Mouse (Mus musculus) midbrain, embryonic 10.5 days (tissue): Measurements from ENCODE around the gene Afdn. TPM values are rescaled to one million over a fixed set of nuclear protein-coding genes. Genes with fewer than 3 reads are reported as not detected.
"Not testable (repeated sequence)": the region's sequence is repeated elsewhere in the genome, so short reads cannot be mapped to it uniquely, and the experiment has no call there.

Experiments used
- DNase-seq: peaks from one replicate; pipeline ENCODE4 v3.0.0-alpha.2; 2017; ENCODE audit warnings: low spot score
- H3K27ac ChIP-seq: fragments of 300-500 bp; sonication (generic); replicated peaks from 2 replicates; pipeline ENCODE4 v1.5.1; 2016; ENCODE audit warnings: mild to moderate bottlenecking
- H3K27me3 ChIP-seq: fragments of 300-500 bp; sonication (generic); 2 replicates; pipeline ENCODE4 v1.6.1; 2016; ENCODE audit warnings: low read depth, mild to moderate bottlenecking; ENCODE audit not compliant: poor library complexity, severe bottlenecking
- H3K36me3 ChIP-seq: fragments of 300-500 bp; sonication (generic); 2 replicates; pipeline ENCODE4 v1.6.1; 2016; ENCODE audit warnings: mild to moderate bottlenecking, moderate library complexity
- H3K4me1 ChIP-seq: fragments of 300-500 bp; sonication (generic); 2 replicates; pipeline ENCODE4 v1.6.1; 2016
- H3K4me3 ChIP-seq: fragments of 300-500 bp; sonication (generic); 2 replicates; pipeline ENCODE4 v1.5.1; 2016; ENCODE audit warnings: mild to moderate bottlenecking, moderate library complexity
- H3K9me3 ChIP-seq: fragments of 300-500 bp; sonication (generic); replicated peaks from 2 replicates; pipeline ENCODE4 v1.6.1; 2016; ENCODE audit warnings: mild to moderate bottlenecking
- WGBS: fragments of 180-500 bp; shearing (Covaris S2); methylation state at CpG from one replicate; pipeline ENCODE4 v1.1.7; 2016; 5-methylcytosine and 5-hydroxymethylcytosine counted together
- polyA plus RNA-seq: library from polyadenylated mRNA; unstranded; fragments of >200 nt; fragmentation: Nextera tagmentation; extraction: Ambion mirVana; gene quantifications from 2 replicates; pipeline ENCODE4 v1.2.1, GENCODE M21; 2016

Gene Afdn
- polyA plus RNA-seq, 1 experiment from 2014 or later, result 72.1 TPM

- DNase-seq, result peak; percentile 57
- Histone ChIP-seq H3K4me3 (peak overlapping the region; percentile 96), H3K27me3 (no peaks in the 10 kb centered on the region), H3K9me3 (no peaks in the 10 kb centered on the region), H3K4me1 (peaks cover 40% of the 10 kb centered on the region), H3K36me3 (no peaks in the 10 kb centered on the region), H3K27ac (peak overlapping the region; percentile 95)
- under 1% methylated on average over 60 of the region's 72 CpGs for WGBS
These were observed 388 bp downstream of the Afdn start for GRCm38 (mm10) chr17:13760675-13761178.

- Histone ChIP-seq H3K27ac (peak within 1 kb of the TSS; percentile 95), H3K4me1 (peaks cover 40% of the 10 kb centered on the region), H3K9me3 (no peaks in the 10 kb centered on the region), H3K36me3 (no peaks in the 10 kb centered on the region), H3K4me3 (peak within 1 kb of the TSS; percentile 96), H3K27me3 (no peaks in the 10 kb centered on the region)
- under 1% methylated on average over 60 of the region's 74 CpGs for WGBS
- peak; percentile 60 for DNase-seq
These were observed 1.0 kb downstream of the Afdn start, which contains the start of gene Tcte2 for GRCm38 (mm10) chr17:13761179-13761913. Gene Tcte2, minus strand, starts transcription at chr17:13761825.

DNA sequence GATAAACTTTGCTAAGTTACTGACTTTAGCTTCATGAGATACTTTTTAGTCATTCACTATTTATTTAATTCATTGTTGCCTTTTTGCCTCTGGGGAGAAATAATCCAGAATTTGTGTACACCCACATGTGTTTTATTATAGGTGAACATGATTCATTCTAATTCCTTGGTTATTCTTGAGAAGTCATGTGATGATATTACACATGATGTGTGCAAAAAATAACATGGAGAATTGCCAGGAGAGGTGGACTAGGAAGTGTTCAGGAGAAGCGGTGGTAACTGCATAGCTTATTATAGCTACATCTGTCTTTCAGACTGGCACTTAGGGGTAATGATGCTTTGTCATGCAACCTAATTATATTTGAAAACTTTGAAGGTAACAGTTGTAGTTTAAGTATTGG is 3.5 kb downstream of the Afdn start:
- no peak overlapping the region for H3K27ac ChIP-seq
- H3K9me3 ChIP-seq, result no peaks in the 10 kb centered on the region
- peaks cover 3% of the 10 kb centered on the region for H3K36me3 ChIP-seq
- peaks cover 30% of the 10 kb centered on the region for H3K4me1 ChIP-seq
- H3K4me3 ChIP-seq, result no peak overlapping the region
- H3K27me3 ChIP-seq, result no peaks in the 10 kb centered on the region
- 95% methylated on average over 1 of the region's 1 CpGs for WGBS
- DNase-seq, result no peak

GRCm38 (mm10) chr17:13764911-13765310 is 4.6 kb downstream of the Afdn start:
- H3K9me3 ChIP-seq, H3K27me3 ChIP-seq, DNase-seq, H3K36me3 ChIP-seq, H3K4me3 ChIP-seq, H3K27ac ChIP-seq: not testable (repeated sequence)
- peaks cover 23% of the 10 kb centered on the region for H3K4me1 ChIP-seq
- 95% methylated on average over 2 of the region's 2 CpGs for WGBS

- Histone ChIP-seq H3K4me3 (no peak overlapping the region), H3K4me1 (0 out of 2 replicates have a peak, but pooled peaks cover 3% of the 10 kb centered on the region), H3K9me3 (no peaks in the 10 kb centered on the region), H3K27me3 (no peaks in the 10 kb centered on the region), H3K27ac (no peak overlapping the region), H3K36me3 (peaks cover 11% of the 10 kb centered on the region)
- WGBS, result 92% methylated on average over 1 of the region's 1 CpGs
- DNase-seq, result no peak
These were observed 8.2 kb downstream of the Afdn start for GRCm38 (mm10) chr17:13768531-13768930.

- Histone ChIP-seq H3K27ac (no peak overlapping the region), H3K27me3 (no peaks in the 10 kb centered on the region), H3K9me3 (no peaks in the 10 kb centered on the region), H3K4me3 (no peak overlapping the region), H3K36me3 (peaks cover 11% of the 10 kb centered on the region), H3K4me1 (0 out of 2 replicates have a peak, but pooled peaks cover 3% of the 10 kb centered on the region)
- DNase-seq, result no peak
- 95% methylated on average over 3 of the region's 3 CpGs for WGBS
These were observed 8.9 kb downstream of the Afdn start for GRCm38 (mm10) chr17:13769256-13769655.

DNA sequence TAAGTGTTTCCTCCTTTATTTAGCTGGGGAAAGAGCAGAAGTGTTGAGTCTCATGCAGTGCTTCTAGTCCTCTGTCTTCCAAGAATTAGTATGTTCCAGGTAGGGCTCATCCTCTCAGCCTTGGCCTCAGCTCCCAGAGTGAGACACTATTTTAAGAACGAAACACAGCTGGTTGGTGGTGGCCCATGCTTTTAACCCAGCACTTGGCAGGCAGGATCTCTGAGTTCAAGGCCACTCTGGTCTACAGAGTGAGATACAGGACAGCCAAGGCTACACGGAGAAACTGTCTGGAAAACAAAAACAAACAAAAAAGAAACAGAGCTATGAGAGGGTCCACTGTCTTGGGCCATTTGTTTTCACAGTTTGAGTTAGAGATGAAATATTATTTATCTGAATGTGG is 17.3 kb downstream of the Afdn start:
- no peak overlapping the region for H3K4me3 ChIP-seq
- H3K9me3 ChIP-seq, result no peaks in the 10 kb centered on the region
- no peak overlapping the region for H3K27ac ChIP-seq
- WGBS, result 82% methylated on average over 2 of the region's 2 CpGs
- no peaks in the 10 kb centered on the region for H3K27me3 ChIP-seq
- 0 out of 2 replicates have a peak, but pooled peaks cover 2% of the 10 kb centered on the region for H3K36me3 ChIP-seq
- no peak for DNase-seq
- no peaks in the 10 kb centered on the region for H3K4me1 ChIP-seq

- no peaks in the 10 kb centered on the region for H3K4me1 ChIP-seq
- H3K27ac ChIP-seq, result no peak overlapping the region
- 95% methylated on average over 1 of the region's 1 CpGs for WGBS
- H3K36me3 ChIP-seq, result 0 out of 2 replicates have a peak, but pooled peaks cover 2% of the 10 kb centered on the region
- no peaks in the 10 kb centered on the region for H3K9me3 ChIP-seq
- no peak overlapping the region for H3K4me3 ChIP-seq
- no peaks in the 10 kb centered on the region for H3K27me3 ChIP-seq
- no peak for DNase-seq
These were observed 18.5 kb downstream of the Afdn start for GRCm38 (mm10) chr17:13778865-13779264.

DNA sequence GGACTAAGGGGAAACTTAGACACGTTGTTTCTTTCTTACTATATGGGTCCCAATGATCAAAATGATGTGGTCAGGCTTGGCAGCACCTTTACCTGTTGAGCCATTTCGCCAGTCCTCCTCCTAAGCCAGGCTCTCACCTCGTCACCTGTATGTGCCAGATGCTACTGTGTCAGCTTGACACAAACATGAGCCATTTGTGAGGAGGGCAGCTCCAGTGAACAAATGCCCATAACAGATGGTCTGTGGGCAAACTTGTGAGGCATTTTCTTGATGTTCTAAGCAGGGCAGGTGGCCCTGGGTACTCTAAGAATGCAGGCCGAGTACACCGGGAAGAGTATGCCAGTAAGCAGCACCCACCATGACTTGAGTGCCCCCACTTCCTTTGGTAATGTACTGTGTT is 21.6 kb downstream of the Afdn start:
- H3K4me3 ChIP-seq, result no peak overlapping the region
- 95% methylated on average over 5 of the region's 5 CpGs for WGBS
- H3K9me3 ChIP-seq, result no peaks in the 10 kb centered on the region
- DNase-seq, result no peak
- H3K4me1 ChIP-seq, result no peaks in the 10 kb centered on the region
- 0 out of 2 replicates have a peak, but pooled peaks cover 2% of the 10 kb centered on the region for H3K36me3 ChIP-seq
- H3K27ac ChIP-seq, result no peak overlapping the region
- H3K27me3 ChIP-seq, result no peaks in the 10 kb centered on the region

- no peak for DNase-seq
- H3K27me3 ChIP-seq, result no peaks in the 10 kb centered on the region
- 89% methylated on average over 1 of the region's 1 CpGs for whole genome bisulfite sequencing
These were observed 23.1 kb downstream of the Afdn start for GRCm38 (mm10) chr17:13783469-13783868.

GRCm38 (mm10) chr17:13790033-13790432 is 29.7 kb downstream of the Afdn start:
- not testable (repeated sequence) for H3K4me3 ChIP-seq, DNase-seq, H3K9me3 ChIP-seq, H3K36me3 ChIP-seq, H3K27ac ChIP-seq, H3K27me3 ChIP-seq, H3K4me1 ChIP-seq
- 95% methylated on average over 2 of the region's 2 CpGs for WGBS

More at GRCm38 (mm10) chr17:13783469-13783868, 23.1 kb downstream of the Afdn start:
- no peak overlapping the region for H3K27ac ChIP-seq
- 0 out of 2 replicates have a peak, but pooled peaks cover 2% of the 10 kb centered on the region for H3K36me3 ChIP-seq
- H3K4me1 ChIP-seq, result no peaks in the 10 kb centered on the region
- no peaks in the 10 kb centered on the region for H3K9me3 ChIP-seq
- no peak overlapping the region for H3K4me3 ChIP-seq

DNA sequence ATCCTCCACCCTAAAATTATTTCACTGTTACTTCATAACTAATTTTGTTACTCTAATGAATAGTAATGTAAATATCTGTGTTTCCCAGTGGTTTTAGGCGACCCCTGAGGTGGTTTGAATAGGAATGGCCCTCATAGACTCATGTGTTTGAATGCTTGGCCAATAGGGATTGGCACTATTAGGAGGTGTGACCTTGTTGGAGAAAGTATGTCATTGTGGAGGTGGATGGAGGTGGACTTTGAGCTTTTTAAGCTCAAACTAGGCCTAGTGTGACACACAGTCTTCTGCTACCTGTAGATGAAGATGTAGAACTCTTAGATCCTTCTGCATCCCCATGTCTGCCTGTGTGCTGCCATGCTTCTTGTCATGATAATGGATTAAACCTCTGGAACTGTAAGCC is 37.4 kb downstream of the Afdn start:
- no peaks in the 10 kb centered on the region for H3K9me3 ChIP-seq
- no peaks in the 10 kb centered on the region for H3K36me3 ChIP-seq
- H3K4me1 ChIP-seq, result no peaks in the 10 kb centered on the region
- DNase-seq, result no peak
- no peaks in the 10 kb centered on the region for H3K27me3 ChIP-seq
- WGBS, result 77% methylated on average over 1 of the region's 1 CpGs
- no peak overlapping the region for H3K4me3 ChIP-seq
- no peak overlapping the region for H3K27ac ChIP-seq

DNA sequence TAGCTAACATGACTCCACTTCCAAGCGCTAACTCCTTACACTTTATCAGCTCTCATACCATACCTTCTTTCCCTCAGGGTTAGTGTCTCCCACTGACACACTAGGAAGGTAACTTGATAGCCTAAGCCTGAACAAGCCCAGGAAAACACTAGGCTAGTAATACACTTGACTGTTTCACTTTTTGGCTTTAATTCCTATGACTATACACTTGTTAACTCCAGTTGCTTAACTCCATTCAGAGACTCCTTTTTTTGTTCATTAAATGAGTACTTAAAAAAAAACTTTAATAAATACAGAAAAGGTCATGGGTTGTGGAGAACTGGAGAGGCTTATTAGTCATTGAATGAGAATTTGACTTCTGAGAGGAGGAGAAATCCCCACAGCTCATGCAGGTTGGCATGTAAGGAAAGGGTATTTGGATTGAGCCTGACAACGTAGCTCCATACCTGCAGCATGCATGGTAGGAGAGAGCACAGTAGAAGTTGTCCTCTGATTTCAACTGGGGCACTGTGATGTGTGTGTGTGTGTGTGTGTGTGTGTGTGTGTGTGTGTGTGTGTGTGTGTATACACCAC is 42.6 kb downstream of the Afdn start:
- Histone ChIP-seq H3K4me1 (no peaks in the 10 kb centered on the region), H3K27ac (no peak overlapping the region), H3K36me3 (peaks cover 37% of the 10 kb centered on the region), H3K4me3 (no peak overlapping the region), H3K27me3 (no peaks in the 10 kb centered on the region), H3K9me3 (no peaks in the 10 kb centered on the region)
- 84% methylated on average over 2 of the region's 2 CpGs for WGBS
- DNase-seq, result no peak
